Mouse (Mus musculus) spleen, postnatal 0 days (tissue): ENCODE measurements around the gene Orm1. TPM values are rescaled to one million over a fixed set of nuclear protein-coding genes. Genes with fewer than 3 reads are reported as not detected.

Experiments used
- polyA plus RNA-seq: library from polyadenylated mRNA; unstranded; fragments of >200 nt; fragmentation: Nextera tagmentation; extraction: Ambion mirVana; gene quantifications from 2 replicates; pipeline ENCODE4 v1.2.1, GENCODE M21; 2015

The Orm1 gene
- 0.48 and 1.2 TPM in 2 replicates for polyA plus RNA-seq

GRCm38 (mm10) chr4:63344295-63344694 lies at the start of gene Orm1:
Gene Orm1, plus strand, starts transcription at chr4:63344560.

GRCm38 (mm10) chr4:63355877-63356665 lies 11.7 kb downstream of the Orm1 start, which contains the start of gene Orm3:
Gene Orm3, plus strand, starts transcription at chr4:63356162.

GRCm38 (mm10) chr4:63362150-63362549 lies 17.8 kb downstream of the Orm1 start, which contains the start of gene Orm2:
Gene Orm2, plus strand, starts transcription at chr4:63362449.

Other genes with a start within 250 kb of the Orm1 start
- gene Ambp, start 189.8 kb upstream of the Orm1 start, polyA plus RNA-seq = 0.73 and 1.3 TPM in 2 replicates
- gene Kif12, start 172.4 kb upstream of the Orm1 start, polyA plus RNA-seq = 0.13 TPM in 1 of 2 replicates, not detected in the other
- gene Col27a1, start 130.6 kb upstream of the Orm1 start, polyA plus RNA-seq = 6.2 and 7.1 TPM in 2 replicates
- 0.17 TPM in 1 of 2 replicates, not detected in the other for gene Orm3, start 11.6 kb downstream of the Orm1 start, polyA plus RNA-seq
- gene Orm2, start 17.9 kb downstream of the Orm1 start, polyA plus RNA-seq = not detected in 2 replicates
- gene Akna, start 58.8 kb downstream of the Orm1 start, polyA plus RNA-seq = 15.2 and 17.9 TPM in 2 replicates
- gene Whrn, start 151.4 kb downstream of the Orm1 start, polyA plus RNA-seq = 0.19 and 0.76 TPM in 2 replicates
- 146 and 154 TPM in 2 replicates for gene Atp6v1g1, start 200.2 kb downstream of the Orm1 start, polyA plus RNA-seq
- gene Tmem268, start 214.2 kb downstream of the Orm1 start, polyA plus RNA-seq = 6.0 and 6.8 TPM in 2 replicates